Mouse (Mus musculus) megakaryocyte, embryonic 14.5 days (primary cell): ENCODE measurements around the gene Dpp8. TPM values are rescaled to one million over a fixed set of nuclear protein-coding genes. Genes with fewer than 3 reads are reported as not detected.
"Not testable (repeated sequence)": the region's sequence is repeated elsewhere in the genome, so short reads cannot be mapped to it uniquely, and the experiment has no call there.

Experiments used
- H3K27me3 ChIP-seq: replicated peaks from 2 replicates; pipeline ENCODE3; 2012; ENCODE audit warnings: inconsistent platforms
- H3K36me3 ChIP-seq: replicated peaks from 2 replicates; pipeline ENCODE3; 2012; ENCODE audit warnings: low read length, inconsistent platforms, mixed read lengths
- H3K4me1 ChIP-seq: 2 replicates; pipeline ENCODE4 v1.6.1; 2012; ENCODE audit warnings: inconsistent platforms
- H3K4me3 ChIP-seq: replicated peaks from 2 replicates; pipeline ENCODE3; 2012; ENCODE audit warnings: moderate library complexity, mild to moderate bottlenecking, inconsistent platforms
- H3K9me3 ChIP-seq: 2 replicates; pipeline ENCODE4 v1.6.1; 2012; ENCODE audit warnings: inconsistent platforms
- FLI1 ChIP-seq: IDR thresholded peaks from 2 replicates; pipeline ENCODE4 v1.6.1; 2012; ENCODE audit warnings: low read length, inconsistent platforms, mixed read lengths
- GATA1 ChIP-seq: IDR thresholded peaks from 3 replicates; pipeline ENCODE4 v1.6.1; 2012; ENCODE audit warnings: mixed read lengths, low read length, inconsistent platforms, borderline replicate concordance
- polyA plus RNA-seq: library from polyadenylated mRNA; stranded (reverse); fragments of >175 nt; gene quantifications from 2 replicates; pipeline ENCODE4 v1.2.3, GENCODE M21; 2012; ENCODE audit warnings: low replicate concordance; ENCODE audit not compliant: insufficient read depth

Gene Dpp8
- polyA plus RNA-seq, 1 experiment, result 2.4 TPM

DNA sequence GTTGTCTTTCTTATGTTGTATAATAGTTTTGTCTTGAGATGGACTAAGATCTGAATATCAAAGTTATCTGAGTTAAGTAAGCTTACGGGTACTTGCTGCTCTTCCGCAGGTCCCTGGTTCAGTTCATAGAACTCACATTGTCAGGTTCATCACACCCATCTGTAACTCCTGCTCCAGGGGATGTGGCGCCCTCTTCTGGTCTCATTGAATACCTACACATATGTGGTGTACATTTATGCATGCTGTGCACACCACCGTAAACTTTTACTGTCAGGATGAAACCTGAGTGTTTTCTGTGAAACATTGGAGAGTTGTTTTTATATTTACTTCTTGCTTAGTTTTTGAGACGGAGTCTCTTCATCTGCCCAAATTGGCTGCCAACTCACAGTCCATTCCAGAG lies 9.2 kb downstream of the Dpp8 start:
- TF ChIP-seq GATA1 (no peak), FLI1 (no peak)

DNA sequence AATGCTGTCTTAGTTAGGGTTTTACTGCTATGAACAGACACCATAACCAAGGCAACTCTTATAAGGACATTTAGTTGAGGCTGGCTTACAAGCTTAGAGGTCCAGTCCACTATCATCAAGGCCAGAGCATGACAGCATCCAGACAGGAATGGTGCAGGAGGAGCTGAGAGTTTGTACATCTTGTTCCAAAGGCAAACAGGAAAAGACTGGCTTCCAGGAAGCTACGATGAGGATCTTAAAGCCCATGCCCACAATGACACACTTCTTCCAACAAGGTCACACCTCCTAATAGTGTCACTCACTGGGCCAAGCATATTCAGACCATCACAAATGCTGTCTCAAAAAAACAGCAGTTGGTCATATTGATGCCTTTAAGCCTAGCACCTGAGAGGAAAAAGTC lies 14.8 kb downstream of the Dpp8 start:
- no peaks in the 10 kb centered on the region for H3K27me3 ChIP-seq
- H3K4me1 ChIP-seq, result peaks cover 4% of the 10 kb centered on the region
- H3K9me3 ChIP-seq, result no peaks in the 10 kb centered on the region
- no peak overlapping the region for H3K4me3 ChIP-seq
- peaks cover 96% of the 10 kb centered on the region for H3K36me3 ChIP-seq
- TF ChIP-seq FLI1, result no peak
- no peak for TF ChIP-seq GATA1

More for the DNA sequence above, 9.2 kb downstream of the Dpp8 start:
- H3K4me1 ChIP-seq, result 0 out of 2 replicates have a peak, but pooled peaks cover under 1% of the 10 kb centered on the region
- peaks cover 93% of the 10 kb centered on the region for H3K36me3 ChIP-seq
- no peak overlapping the region for H3K4me3 ChIP-seq
- H3K27me3 ChIP-seq, result no peaks in the 10 kb centered on the region
- no peaks in the 10 kb centered on the region for H3K9me3 ChIP-seq

DNA sequence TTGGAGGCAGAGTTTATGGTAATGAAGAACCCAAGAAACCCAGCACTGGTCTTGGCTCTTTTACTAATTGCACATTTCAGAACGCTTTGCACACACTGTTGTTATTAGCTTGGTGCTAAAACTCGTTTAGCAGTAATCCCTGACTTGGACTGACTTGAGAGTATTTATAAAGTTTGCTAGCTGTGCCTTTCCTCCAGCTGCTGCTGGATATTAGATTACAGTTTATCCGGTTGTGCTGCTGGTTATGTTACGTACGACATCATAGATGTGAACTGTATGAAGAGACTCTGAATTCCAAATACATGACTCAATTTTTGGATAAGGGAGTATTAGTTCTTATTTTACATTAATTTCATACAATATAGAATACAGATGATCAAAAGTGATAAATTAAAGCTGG lies 17.2 kb downstream of the Dpp8 start:
- peaks cover 99% of the 10 kb centered on the region for H3K36me3 ChIP-seq
- TF ChIP-seq GATA1, result no peak
- TF ChIP-seq FLI1, result no peak
- H3K9me3 ChIP-seq, result no peaks in the 10 kb centered on the region
- H3K27me3 ChIP-seq, result no peaks in the 10 kb centered on the region
- H3K4me1 ChIP-seq, result peaks cover 4% of the 10 kb centered on the region
- no peak overlapping the region for H3K4me3 ChIP-seq

DNA sequence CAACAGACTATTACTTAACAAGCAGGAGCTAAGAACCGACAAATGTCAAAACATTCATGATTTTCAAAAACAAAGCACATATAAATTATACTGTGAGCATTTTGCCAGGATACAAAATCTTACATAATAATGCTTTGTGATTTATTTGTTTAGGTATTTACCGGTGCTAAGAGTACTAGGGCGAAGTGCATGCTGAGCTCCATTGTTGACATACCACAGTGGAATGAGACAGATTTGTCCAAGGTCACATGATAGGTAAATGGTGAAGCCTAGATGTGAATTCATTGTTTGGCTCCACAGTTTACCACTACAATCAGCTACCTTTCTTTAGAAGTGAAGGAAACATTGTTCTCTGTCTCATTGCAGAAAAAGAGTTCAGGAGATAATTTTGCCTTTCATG lies 18.8 kb downstream of the Dpp8 start:
- H3K27me3 ChIP-seq, result no peaks in the 10 kb centered on the region
- H3K9me3 ChIP-seq, result no peaks in the 10 kb centered on the region
- TF ChIP-seq GATA1 (no peak), FLI1 (no peak)
- H3K4me1 ChIP-seq, result peaks cover 4% of the 10 kb centered on the region
- peaks cover 99% of the 10 kb centered on the region for H3K36me3 ChIP-seq
- no peak overlapping the region for H3K4me3 ChIP-seq

DNA sequence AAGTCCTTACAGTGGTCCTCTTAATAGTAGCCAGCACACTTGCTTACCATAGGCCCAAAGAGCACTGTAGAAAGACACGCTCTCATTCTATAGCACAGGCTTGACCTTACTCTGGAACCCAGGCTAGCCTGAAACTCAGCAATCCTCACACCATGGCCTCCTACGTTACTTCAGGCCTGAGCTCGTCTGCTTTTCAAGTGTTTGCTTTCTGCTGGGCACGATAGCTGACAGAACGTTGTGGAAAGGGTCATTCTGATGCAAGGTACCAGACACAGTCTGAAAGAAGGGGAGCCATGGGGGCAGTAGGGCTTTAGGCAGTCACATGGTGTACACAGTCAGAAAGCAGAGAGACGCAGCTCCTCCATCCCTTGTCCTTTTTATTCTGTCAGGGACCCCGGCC lies 32.0 kb downstream of the Dpp8 start:
- Histone ChIP-seq H3K4me3 (no peak overlapping the region), H3K9me3 (no peaks in the 10 kb centered on the region), H3K4me1 (no peaks in the 10 kb centered on the region), H3K36me3 (peaks cover 95% of the 10 kb centered on the region), H3K27me3 (no peaks in the 10 kb centered on the region)
- TF ChIP-seq FLI1, result no peak
- TF ChIP-seq GATA1, result no peak

DNA sequence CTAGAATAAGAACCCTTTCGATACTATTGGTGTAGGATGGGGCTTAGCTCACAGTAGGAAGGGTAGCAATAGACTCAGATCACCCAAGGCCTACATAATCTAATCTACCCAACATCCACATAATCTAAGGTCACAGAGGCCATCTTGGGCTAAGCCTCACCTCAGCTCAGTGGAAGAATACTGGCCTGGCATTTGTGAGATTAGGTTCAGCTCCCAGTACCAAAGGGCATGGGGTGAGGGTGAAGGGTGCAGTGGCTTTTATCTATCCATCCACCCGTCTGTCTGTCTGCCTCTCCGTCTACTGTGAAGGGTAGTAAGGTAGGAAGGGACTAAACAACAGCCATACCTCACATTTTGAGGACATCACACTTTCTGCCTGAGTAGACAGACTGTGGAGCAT lies 38.4 kb downstream of the Dpp8 start:
- H3K36me3 ChIP-seq, result peaks cover 95% of the 10 kb centered on the region

GRCm38 (mm10) chr9:65073555-65073954 lies 41.3 kb downstream of the Dpp8 start:
- no peak for TF ChIP-seq FLI1
- no peak for TF ChIP-seq GATA1
- H3K9me3 ChIP-seq, result no peaks in the 10 kb centered on the region
- peaks cover 95% of the 10 kb centered on the region for H3K36me3 ChIP-seq
- no peaks in the 10 kb centered on the region for H3K27me3 ChIP-seq
- H3K4me1 ChIP-seq, result peaks cover 27% of the 10 kb centered on the region
- H3K4me3 ChIP-seq, result no peak overlapping the region

More for the DNA sequence above, 38.4 kb downstream of the Dpp8 start:
- no peaks in the 10 kb centered on the region for H3K27me3 ChIP-seq
- TF ChIP-seq GATA1, result no peak
- no peak for TF ChIP-seq FLI1
- no peak overlapping the region for H3K4me3 ChIP-seq
- peaks cover 27% of the 10 kb centered on the region for H3K4me1 ChIP-seq
- no peaks in the 10 kb centered on the region for H3K9me3 ChIP-seq

DNA sequence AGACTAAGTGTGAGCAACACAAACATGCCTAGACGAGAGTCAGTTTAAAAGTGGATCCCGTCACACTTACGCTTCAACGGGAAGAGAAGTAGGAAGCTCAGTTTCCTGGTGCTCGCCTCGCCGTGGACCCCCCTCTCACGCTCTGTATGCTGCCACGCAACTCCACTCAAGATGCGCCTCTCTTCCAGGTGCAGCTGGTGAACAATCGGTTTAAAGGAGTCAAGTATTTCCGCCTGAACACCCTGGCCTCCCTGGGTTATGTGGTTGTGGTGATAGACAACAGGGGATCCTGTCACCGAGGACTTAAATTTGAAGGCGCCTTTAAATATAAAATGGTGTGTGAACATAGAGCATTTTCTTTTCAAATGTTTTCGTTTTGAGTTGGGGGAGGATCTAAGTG lies 42.0 kb downstream of the Dpp8 start:
- Histone ChIP-seq H3K36me3 (peaks cover 95% of the 10 kb centered on the region), H3K4me1 (peaks cover 27% of the 10 kb centered on the region), H3K27me3 (no peaks in the 10 kb centered on the region), H3K4me3 (no peak overlapping the region), H3K9me3 (no peaks in the 10 kb centered on the region)
- TF ChIP-seq FLI1, result no peak
- no peak for TF ChIP-seq GATA1

- H3K4me3 ChIP-seq, result no peak overlapping the region
- TF ChIP-seq FLI1 (no peak), GATA1 (no peak)
- peaks cover 96% of the 10 kb centered on the region for H3K36me3 ChIP-seq
- H3K4me1 ChIP-seq, result peaks cover 25% of the 10 kb centered on the region
- no peaks in the 10 kb centered on the region for H3K27me3 ChIP-seq
- no peaks in the 10 kb centered on the region for H3K9me3 ChIP-seq
Measured at GRCm38 (mm10) chr9:65074855-65075493, 42.8 kb downstream of the Dpp8 start.

DNA sequence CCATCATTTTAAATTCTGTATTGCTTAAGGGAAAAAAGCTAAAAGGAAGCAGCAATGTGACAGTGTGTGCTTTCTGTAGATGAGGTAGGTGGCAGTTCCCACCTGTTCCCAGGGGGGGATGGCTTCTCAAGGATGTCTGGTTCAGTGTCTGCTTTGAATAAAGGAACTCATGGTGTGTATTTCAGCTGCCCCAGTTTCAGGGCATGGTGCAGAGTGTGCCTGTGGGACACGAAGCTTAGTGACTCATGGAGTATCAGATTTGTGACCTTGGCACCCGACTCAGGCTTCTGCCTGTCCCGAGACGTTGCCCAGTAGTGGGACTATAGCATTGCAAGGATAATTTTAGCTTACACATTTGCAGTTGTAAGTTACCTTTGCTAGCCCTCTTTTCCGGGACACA lies 45.3 kb downstream of the Dpp8 start:
- Histone ChIP-seq H3K9me3 (no peaks in the 10 kb centered on the region), H3K36me3 (peaks cover 99% of the 10 kb centered on the region), H3K27me3 (no peaks in the 10 kb centered on the region), H3K4me3 (no peak overlapping the region), H3K4me1 (peaks cover 19% of the 10 kb centered on the region)
- TF ChIP-seq GATA1, result no peak
- no peak for TF ChIP-seq FLI1

GRCm38 (mm10) chr9:65080141-65080540 lies 47.9 kb downstream of the Dpp8 start:
- H3K9me3 ChIP-seq, H3K27me3 ChIP-seq, H3K4me3 ChIP-seq, H3K4me1 ChIP-seq: not testable (repeated sequence)
- peaks cover 96% of the 10 kb centered on the region for H3K36me3 ChIP-seq
